Mouse (Mus musculus): ENCODE data around the gene Kcnrg. TPM values are rescaled to one million over a fixed set of nuclear protein-coding genes. Genes with fewer than 3 reads are reported as not detected.

Gene Kcnrg
- polyA plus RNA-seq, 1 experiment: not detected

DNA sequence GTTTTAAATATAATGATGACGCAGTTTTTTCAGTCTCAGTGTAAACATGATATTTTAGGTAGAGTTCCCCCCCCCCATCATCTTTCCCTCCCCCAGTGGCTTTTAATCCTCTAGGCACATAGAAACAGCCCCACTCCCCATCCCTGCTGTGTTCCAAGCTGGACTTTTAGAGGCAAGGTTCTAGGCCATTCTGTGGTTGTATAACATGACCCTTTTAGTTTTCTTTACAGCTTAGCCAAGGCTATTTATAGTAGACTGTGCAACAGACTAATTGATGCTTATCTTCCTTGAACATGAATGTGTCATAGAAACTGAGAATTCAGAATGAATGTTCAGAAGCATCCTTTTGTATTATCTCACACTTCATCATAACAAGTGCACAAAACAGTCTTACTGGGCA, 54.2 kb downstream of the Kcnrg start:
- no peak overlapping the region for H3K4me3 ChIP-seq (ENCODE audit: insufficient read depth, low read depth, low read length)
- no peaks in the 10 kb centered on the region for H3K4me1 ChIP-seq (ENCODE audit: control insufficient read depth, insufficient read depth, insufficient read length, low read length)
- no peak overlapping the region for H3K27ac ChIP-seq (replicated peaks; ENCODE audit: low read depth, low read length)

DNA sequence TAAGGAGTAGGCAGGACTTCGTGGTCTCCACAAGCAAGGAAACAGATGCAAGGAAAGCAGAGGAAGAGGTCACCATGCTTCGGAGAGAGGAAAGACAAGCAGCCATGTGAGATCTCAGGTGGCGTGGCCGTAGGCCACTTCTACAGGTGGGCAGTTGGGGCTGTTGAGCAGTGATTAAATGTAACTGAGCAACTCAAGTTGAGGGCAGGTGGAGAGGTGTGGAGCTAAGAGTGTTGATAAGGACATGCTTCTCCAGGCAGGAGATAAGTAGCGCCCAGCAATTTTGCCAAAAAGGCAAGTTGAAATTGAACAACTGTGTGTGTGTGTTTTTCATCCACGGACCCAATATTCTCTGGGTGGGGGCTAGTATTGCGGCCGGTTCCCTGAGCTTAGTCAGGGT, 55.0 kb downstream of the Kcnrg start:
- no peaks in the 10 kb centered on the region for H3K4me1 ChIP-seq (ENCODE audit: control insufficient read depth, insufficient read depth, insufficient read length, low read length)
- H3K4me3 ChIP-seq (ENCODE audit: insufficient read depth, low read depth, low read length): no peak overlapping the region
- H3K27ac ChIP-seq (replicated peaks; ENCODE audit: low read depth, low read length): no peak overlapping the region

Other genes starting within 250 kb of the Kcnrg start
- 2.9 and 4.3 TPM in 2 replicates for gene Ebpl, start 247.0 kb upstream of the Kcnrg start, polyA plus RNA-seq (2012; ENCODE audit: insufficient read depth, insufficient read length, missing spikeins)
- gene Kpna3, start 167.6 kb upstream of the Kcnrg start, polyA plus RNA-seq (2012; ENCODE audit: insufficient read depth, insufficient read length, missing spikeins): 20.5 and 23.6 TPM in 2 replicates
- 30.2 and 30.7 TPM in 2 replicates for gene Spryd7, start 50.6 kb upstream of the Kcnrg start, polyA plus RNA-seq (2012; ENCODE audit: insufficient read depth, insufficient read length, missing spikeins)
- gene Trim13, start 9.2 kb upstream of the Kcnrg start, polyA plus RNA-seq (2012; ENCODE audit: insufficient read depth, insufficient read length, missing spikeins): 5.8 and 7.3 TPM in 2 replicates